Mouse (Mus musculus) cerebellum, postnatal 10 days (tissue): ENCODE results near the gene Frk.
A peak's percentile ranks its signal among the peaks of the same experiment; 100 is the strongest.
"Not testable (repeated sequence)": the region's sequence is repeated elsewhere in the genome, so short reads cannot be mapped to it uniquely, and the experiment has no call there.

Source experiments
- DNase-seq, 2 experiments: peaks; one replicate each; pipeline ENCODE4 v3.0.0; 2021; ENCODE audit warnings: mixed read lengths in 2 of 2

The Frk gene

GRCm38 (mm10) chr10:34483297-34484013 is at the start of gene Frk:
Frk (plus strand) TSS chr10:34483399.
- DNase-seq, result peak in 1 of 2 experiments; percentile 3

GRCm38 (mm10) chr10:34434191-34434590 is 49.0 kb upstream of the Frk start:
- DNase-seq, result not testable (repeated sequence)

GRCm38 (mm10) chr10:34449469-34449868 is 33.7 kb upstream of the Frk start:
- no peak for DNase-seq

GRCm38 (mm10) chr10:34461451-34461850 is 21.7 kb upstream of the Frk start:
- DNase-seq, result peak; percentile 63

- DNase-seq, result no peak
These were observed 18.9 kb upstream of the Frk start for GRCm38 (mm10) chr10:34464321-34464720.

GRCm38 (mm10) chr10:34469037-34469436 is 14.2 kb upstream of the Frk start:
- DNase-seq, result no peak

GRCm38 (mm10) chr10:34479942-34480455 is 3.2 kb upstream of the Frk start:
- DNase-seq, result no peak

- peak in 1 of 2 experiments; percentile 1 for DNase-seq
These were observed 814 bp downstream of the Frk start for GRCm38 (mm10) chr10:34484014-34484411.

GRCm38 (mm10) chr10:34485079-34485478 is 1.9 kb downstream of the Frk start:
- no peak for DNase-seq

GRCm38 (mm10) chr10:34507807-34508206 is 24.6 kb downstream of the Frk start:
- no peak for DNase-seq

GRCm38 (mm10) chr10:34508593-34508992 is 25.4 kb downstream of the Frk start:
- DNase-seq, result no peak

GRCm38 (mm10) chr10:34509256-34509655 is 26.1 kb downstream of the Frk start:
- no peak for DNase-seq

GRCm38 (mm10) chr10:34511192-34511591 is 28.0 kb downstream of the Frk start:
- peak; percentile 25 to 31 for DNase-seq

- DNase-seq, result peak; percentile 27 to 45
These were observed 29.4 kb downstream of the Frk start for GRCm38 (mm10) chr10:34512551-34512950.

GRCm38 (mm10) chr10:34525598-34525997 is 42.4 kb downstream of the Frk start:
- DNase-seq, result no peak

GRCm38 (mm10) chr10:34531766-34532165 is 48.6 kb downstream of the Frk start:
- no peak for DNase-seq

GRCm38 (mm10) chr10:34532507-34532906 is 49.3 kb downstream of the Frk start:
- DNase-seq, result peak; percentile 46 to 55

- no peak for DNase-seq
These were observed 57.5 kb downstream of the Frk start for GRCm38 (mm10) chr10:34540687-34541086.

- no peak for DNase-seq
These were observed 58.7 kb downstream of the Frk start for GRCm38 (mm10) chr10:34541717-34542490.

- DNase-seq, result no peak
These were observed 67.4 kb downstream of the Frk start for GRCm38 (mm10) chr10:34550612-34551011.

- no peak for DNase-seq
These were observed 68.4 kb downstream of the Frk start for GRCm38 (mm10) chr10:34551636-34552035.

- DNase-seq, result no peak
These were observed 80.4 kb downstream of the Frk start for GRCm38 (mm10) chr10:34563518-34564176.

- no peak for DNase-seq
These were observed 132.3 kb downstream of the Frk start for GRCm38 (mm10) chr10:34615474-34615873.
